Mouse (Mus musculus) small intestine, adult 10 weeks (tissue): ENCODE measurements around the gene Tfap2c. TPM values are rescaled to one million over a fixed set of nuclear protein-coding genes. Genes with fewer than 3 reads are reported as not detected.

Experiments used
- polyA plus RNA-seq: library from polyadenylated mRNA; stranded (reverse); fragments of 350-450 nt; fragmentation: Illumina TruSeq; extraction: RNeasy Lipid Tissue Mini Kit (QIAGEN cat#74804); gene quantifications from one replicate; pipeline ENCODE4 v1.2.3, GENCODE M21; 2014; ENCODE audit warnings: low replicate concordance

Gene Tfap2c
- polyA plus RNA-seq: not detected

DNA sequence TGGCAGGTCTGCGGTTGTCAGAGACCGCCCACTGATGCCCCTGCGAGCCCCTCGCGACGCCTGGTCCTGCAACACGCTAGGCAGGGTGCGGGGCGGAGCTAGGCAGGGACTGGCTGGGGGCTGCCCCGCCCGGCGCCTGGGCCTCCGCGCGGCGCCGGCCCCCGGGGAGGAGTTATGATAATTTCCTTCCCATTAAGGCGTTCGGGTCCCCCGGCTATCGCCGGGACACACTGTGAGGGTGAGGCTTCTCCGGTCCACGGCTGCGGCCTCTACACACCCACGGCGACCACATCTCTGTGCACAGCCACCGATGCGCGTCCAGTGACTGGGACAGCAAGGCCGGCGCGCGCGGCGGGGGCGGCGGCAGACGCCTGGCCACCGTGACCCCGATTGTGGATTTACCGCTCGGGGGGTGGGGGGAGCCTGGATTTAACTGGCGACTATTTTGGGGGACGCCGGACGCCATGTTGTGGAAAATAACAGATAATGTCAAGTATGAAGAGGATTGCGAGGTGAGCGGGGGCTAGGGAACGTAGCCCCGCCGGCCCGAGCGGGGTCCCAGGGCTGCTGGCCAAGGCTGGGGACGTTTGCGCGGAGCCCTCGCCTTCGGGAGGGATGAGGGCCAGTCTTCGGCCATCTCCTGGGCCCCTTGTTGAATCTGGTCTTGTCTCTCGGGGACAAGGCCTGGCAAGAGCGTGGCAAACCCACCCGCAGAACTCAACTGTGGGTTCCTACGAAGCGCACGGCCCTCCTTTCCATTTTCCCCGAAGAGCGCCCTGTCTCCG lies at the start of gene Tfap2c:
Gene Tfap2c (plus strand): TSS at position 223 of the 785 bp plus-strand sequence.

Other genes with a start within 250 kb of the Tfap2c start
- 15.9 TPM for gene Fam210b, start 204.0 kb upstream of the Tfap2c start, polyA plus RNA-seq
- 6.5 TPM for gene Aurka, start 179.1 kb upstream of the Tfap2c start, polyA plus RNA-seq
- gene Cstf1, start 178.9 kb upstream of the Tfap2c start, polyA plus RNA-seq: 2.2 TPM
- gene Cass4, start 155.8 kb upstream of the Tfap2c start, polyA plus RNA-seq: 0.52 TPM
- 0.71 TPM for gene Rtf2, start 109.0 kb upstream of the Tfap2c start, polyA plus RNA-seq
- gene Gcnt7, start 91.0 kb upstream of the Tfap2c start, polyA plus RNA-seq: not detected
- not detected for gene Fam209, start 77.1 kb upstream of the Tfap2c start, polyA plus RNA-seq